ENCODE assay signal across 9 mouse cellular contexts in genomic region chr13:34087052-34087812, GRCm38 (mm10). TPM values are rescaled to one million over a fixed set of nuclear protein-coding genes. Genes with fewer than 3 reads are reported as not detected.
DNase-seq lines count a peak whose midpoint lies in the region; ATAC-seq and TF ChIP-seq lines count a peak whose summit lies in the region.
"Had no signal": no experiment of that assay in that cellular context is flagged by ENCODE, and none has a peak within 500 bp of the region (broad histone marks: within the 10 kb centered on the region; RNA-seq: fewer than 3 reads in every experiment).

No protein-coding gene starts in this region.

- H3K4me3 ChIP-seq in lung, embryonic 14.5 days (ENCODE audit: low read depth, low read length): no peak overlapping the region
- no peak overlapping the region for H3K4me3 ChIP-seq in hindbrain, embryonic 13.5 days
- no peak overlapping the region for H3K4me3 ChIP-seq in neural tube, embryonic 14.5 days (ENCODE audit: low read depth, low read length)

- intact Hi-C loops in left cerebral cortex, postnatal 36 days (cut with DNase I): loop anchor here (5.0 kb wide), 1 partner anchor 40 kb away; no protein-coding TSS in a partner anchor

- H3K4me1 ChIP-seq in lung, embryonic 14.5 days (ENCODE audit: insufficient read depth): no peaks in the 10 kb centered on the region; the same call in 1 of the 2 replicates
- H3K4me1 ChIP-seq in hindbrain, embryonic 13.5 days (replicated peaks): peaks cover 37% of the 10 kb centered on the region
- peaks cover 29% of the 10 kb centered on the region for H3K4me1 ChIP-seq in neural tube, embryonic 14.5 days (ENCODE audit: control insufficient read depth, insufficient read depth, low read length)

- no peaks in the 10 kb centered on the region for H3K27me3 ChIP-seq in lung, embryonic 14.5 days (ENCODE audit: insufficient read depth, low read length)
- H3K27me3 ChIP-seq in hindbrain, embryonic 13.5 days: no peaks in the 10 kb centered on the region
- H3K27me3 ChIP-seq in neural tube, embryonic 14.5 days (ENCODE audit: control insufficient read depth, insufficient read depth, low read length): no peaks in the 10 kb centered on the region

- TF ChIP-seq CTCF in lung, embryonic 14.5 days (IDR thresholded peaks at IDR 0.05; ENCODE audit: low read depth): no peak

- H3K27ac ChIP-seq in lung, embryonic 14.5 days (ENCODE audit: low read depth): no peak overlapping the region
- peak overlapping the region; percentile 92 for H3K27ac ChIP-seq in hindbrain, embryonic 13.5 days
- peak overlapping the region; percentile 72 for H3K27ac ChIP-seq in neural tube, embryonic 14.5 days (ENCODE audit: low read depth, low read length)

- peak; percentile 49 for ATAC-seq in cerebellum, adult (ENCODE audit: insufficient number of reproducible peaks, low FRiP score, low TSS enrichment)
- ATAC-seq in lung, embryonic 14.5 days (ENCODE audit: insufficient read depth): no peak
- ATAC-seq in hindbrain, embryonic 13.5 days (ENCODE audit: low FRiP score): peak; percentile 21; the same call in 1 of the 2 replicates
- ATAC-seq in neural tube, embryonic 14.5 days (ENCODE audit: low read depth): peak; percentile 44

- no peaks in the 10 kb centered on the region for H3K36me3 ChIP-seq in lung, embryonic 14.5 days (ENCODE audit: insufficient read depth)
- no peaks in the 10 kb centered on the region for H3K36me3 ChIP-seq in hindbrain, embryonic 13.5 days
- H3K36me3 ChIP-seq in neural tube, embryonic 14.5 days (ENCODE audit: control insufficient read depth, insufficient read depth, low read length): no peaks in the 10 kb centered on the region

- H3K9me3 ChIP-seq in lung, embryonic 14.5 days (ENCODE audit: low read depth, low read length): no peaks in the 10 kb centered on the region
- H3K9me3 ChIP-seq in hindbrain, embryonic 13.5 days: no peaks in the 10 kb centered on the region
- no peaks in the 10 kb centered on the region for H3K9me3 ChIP-seq in neural tube, embryonic 14.5 days (ENCODE audit: control insufficient read depth, low read length)

- no peak for DNase-seq in cerebellum, adult 11 months
- DNase-seq in lung, embryonic 14.5 days: peak; percentile 44
- DNase-seq in lung, postnatal 25 days (ENCODE audit: low spot score): no peak
- DNase-seq in left cerebral cortex, postnatal 36 days (ENCODE audit: low spot score in 2 of 2): no peak
- no peak for DNase-seq in T-cell, adult 2 months (ENCODE audit: low spot score)
- DNase-seq: cerebellum, adult 9-11 months had no signal

- WGBS in lung, embryonic 14.5 days: 48% methylated on average over 7 of the region's 7 CpGs
- 48% methylated on average over 7 of the region's 7 CpGs for WGBS in hindbrain, embryonic 13.5 days
- WGBS in neural tube, embryonic 14.5 days: 47% methylated on average over 7 of the region's 7 CpGs

- H3K4me2 ChIP-seq in lung, embryonic 14.5 days: no peak overlapping the region
- H3K4me2 ChIP-seq in hindbrain, embryonic 13.5 days: peak overlapping the region; percentile 39; the same call in 1 of the 2 replicates
- H3K4me2 ChIP-seq in neural tube, embryonic 14.5 days (ENCODE audit: low read depth, low read length): no peak overlapping the region

- no peak overlapping the region for H3K9ac ChIP-seq in lung, embryonic 14.5 days
- peak overlapping the region; percentile 36; the same call in 1 of the 2 replicates for H3K9ac ChIP-seq in hindbrain, embryonic 13.5 days
- no peak overlapping the region for H3K9ac ChIP-seq in neural tube, embryonic 14.5 days (replicated peaks; ENCODE audit: low read depth, low read length)

RNA-seq across cellular contexts. Expression of gene Tubb2a, which starts 9.4 kb away (rescaled TPM):
- 164 and 169 TPM in 2 replicates for polyA plus RNA-seq in lung, embryonic 14.5 days (2014; fragmentation: Nextera tagmentation; extraction: Ambion mirVana)
- polyA plus RNA-seq in hindbrain, embryonic 13.5 days (2015; fragmentation: Nextera tagmentation; extraction: Ambion mirVana): 1,972 and 2,142 TPM in 2 replicates
- 2,423 and 2,884 TPM in 2 replicates for polyA plus RNA-seq in neural tube, embryonic 14.5 days (2014; fragmentation: Nextera tagmentation; extraction: Ambion mirVana)
- total RNA-seq in left cerebral cortex, postnatal 36 days (2021): 100 to 1,000 TPM; 839 to 952 TPM

RNA-seq across cellular contexts. Expression of gene Tubb2b, which starts 43.0 kb away (rescaled TPM):
- polyA plus RNA-seq in lung, embryonic 14.5 days (2014; fragmentation: Nextera tagmentation; extraction: Ambion mirVana): 13.3 and 15.9 TPM in 2 replicates
- 795 and 852 TPM in 2 replicates for polyA plus RNA-seq in hindbrain, embryonic 13.5 days (2015; fragmentation: Nextera tagmentation; extraction: Ambion mirVana)
- 629 and 667 TPM in 2 replicates for polyA plus RNA-seq in neural tube, embryonic 14.5 days (2014; fragmentation: Nextera tagmentation; extraction: Ambion mirVana)
- 100 to 1,000 TPM; 174 to 183 TPM for total RNA-seq in left cerebral cortex, postnatal 36 days (2021)

RNA-seq across cellular contexts. Expression of gene Bphl, which starts 49.8 kb away (rescaled TPM):
- polyA plus RNA-seq in lung, embryonic 14.5 days (2014; fragmentation: Nextera tagmentation; extraction: Ambion mirVana): 46.8 and 49.0 TPM in 2 replicates
- polyA plus RNA-seq in hindbrain, embryonic 13.5 days (2015; fragmentation: Nextera tagmentation; extraction: Ambion mirVana): 34.9 and 39.8 TPM in 2 replicates
- polyA plus RNA-seq in neural tube, embryonic 14.5 days (2014; fragmentation: Nextera tagmentation; extraction: Ambion mirVana): 41.3 and 41.6 TPM in 2 replicates
- 10 to 100 TPM; 39.7 to 40.5 TPM for total RNA-seq in left cerebral cortex, postnatal 36 days (2021)

Comparison
In these comparisons a context has a peak if more than half of its experiments do, and no peak if none do; other contexts are left out.
1. RNA of gene Tubb2a, which starts 9.4 kb away (polyA plus RNA-seq): 2,423 to 2,884 TPM in neural tube, embryonic 14.5 days and 1,972 to 2,142 TPM in hindbrain, embryonic 13.5 days; 164 to 169 TPM in lung, embryonic 14.5 days; every median in the first group is over 10 times any median in the second.
2. RNA of gene Tubb2b, which starts 43.0 kb away (polyA plus RNA-seq): 795 to 852 TPM in hindbrain, embryonic 13.5 days and 629 to 667 TPM in neural tube, embryonic 14.5 days; 13.3 to 15.9 TPM in lung, embryonic 14.5 days; every median in the first group is over 10 times any median in the second.